Mouse (Mus musculus) forebrain, postnatal 0 days (tissue): ENCODE results near the gene Elof1. TPM values are rescaled to one million over a fixed set of nuclear protein-coding genes. Genes with fewer than 3 reads are reported as not detected.
A peak's percentile ranks its signal among the peaks of the same experiment; 100 is the strongest.

Source experiments
- ATAC-seq: fragments of 200-750 bp; cut with Nextera tagmentation; 2 replicates; pipeline ENCODE4 v1.8.0; 2017; ENCODE audit warnings: mild to moderate bottlenecking, moderate library complexity
- DNase-seq: peaks from one replicate; pipeline ENCODE4 v3.0.0-alpha.2; 2015
- H3K27ac ChIP-seq: fragments of 300-500 bp; sonication (generic); 2 replicates; pipeline ENCODE4 v1.5.1; 2014; ENCODE audit warnings: low read depth, mild to moderate bottlenecking, antibody characterized with exemption, low read length, moderate library complexity, mixed read lengths
- H3K27me3 ChIP-seq: fragments of 300-500 bp; sonication (generic); 2 replicates; pipeline ENCODE4 v1.6.1; 2014; ENCODE audit warnings: mild to moderate bottlenecking, low read length, mixed read lengths; ENCODE audit not compliant: insufficient read depth
- H3K36me3 ChIP-seq: fragments of 300-500 bp; sonication (generic); 2 replicates; pipeline ENCODE4 v1.6.1; 2014; ENCODE audit warnings: mild to moderate bottlenecking, moderate library complexity; ENCODE audit not compliant: insufficient read depth
- H3K4me1 ChIP-seq: fragments of 300-500 bp; sonication (generic); 2 replicates; pipeline ENCODE4 v1.6.1; 2014; ENCODE audit warnings: antibody characterized with exemption; ENCODE audit not compliant: insufficient read depth
- H3K4me2 ChIP-seq: fragments of 300-500 bp; sonication (generic); 2 replicates; pipeline ENCODE4 v1.6.1; 2014; ENCODE audit warnings: low read depth, mild to moderate bottlenecking, moderate library complexity
- H3K4me3 ChIP-seq: fragments of 300-500 bp; sonication (generic); 2 replicates; pipeline ENCODE4 v1.5.1; 2014; ENCODE audit warnings: low read depth, low read length, mixed read lengths
- H3K9ac ChIP-seq: fragments of 300-500 bp; sonication (generic); 2 replicates; pipeline ENCODE4 v1.6.1; 2014; ENCODE audit warnings: mild to moderate bottlenecking
- H3K9me3 ChIP-seq: fragments of 300-500 bp; sonication (generic); 2 replicates; pipeline ENCODE4 v1.6.1; 2016; ENCODE audit warnings: low read length
- CTCF ChIP-seq: sonication (generic); IDR thresholded peaks from 2 replicates; pipeline ENCODE4 v1.5.1; 2016; ENCODE audit warnings: antibody characterized with exemption, control low read depth, low read depth
- WGBS: fragments of 180-500 bp; shearing (Covaris S2); extraction: QIAGEN DNeasy Blood & Tissue Kit; methylation state at CpG from one replicate; pipeline ENCODE4 v1.1.7; 2014; 5-methylcytosine and 5-hydroxymethylcytosine counted together
- polyA plus RNA-seq: library from polyadenylated mRNA; unstranded; fragments of >200 nt; fragmentation: Nextera tagmentation; extraction: Ambion mirVana; gene quantifications from 2 replicates; pipeline ENCODE4 v1.2.1, GENCODE M21; 2015
- total RNA-seq: library from RNA; depleted of rRNA; stranded (reverse); fragments of >200 nt; gene quantifications from 2 replicates; pipeline ENCODE4 v1.2.3, GENCODE M21; 2014; rRNA removed

Elof1 gene
- total RNA-seq = 122 and 137 TPM in 2 replicates
- polyA plus RNA-seq = 165 and 170 TPM in 2 replicates

GRCm38 (mm10) chr9:22116740-22117426, at the start of gene Elof1:
Gene Elof1, minus strand, starts transcription at chr9:22117172.
- peak; percentile 98 for ATAC-seq
- Histone ChIP-seq H3K27ac (peak within 1 kb of the TSS; percentile 55; the same call in 1 of the 2 replicates), H3K9me3 (no peaks in the 10 kb centered on the region), H3K9ac (peak within 1 kb of the TSS; percentile 77), H3K4me3 (peak within 1 kb of the TSS; percentile 72), H3K4me1 (peaks cover 9% of the 10 kb centered on the region; the same call in 1 of the 2 replicates), H3K36me3 (peaks cover 18% of the 10 kb centered on the region), H3K4me2 (peak within 1 kb of the TSS; percentile 59), H3K27me3 (no peaks in the 10 kb centered on the region)
- WGBS = under 1% methylated on average over 52 of the region's 52 CpGs
- peak; percentile 98 for DNase-seq
- no peak for TF ChIP-seq CTCF

- Histone ChIP-seq H3K9me3 (no peaks in the 10 kb centered on the region), H3K36me3 (no peaks in the 10 kb centered on the region), H3K27me3 (no peaks in the 10 kb centered on the region), H3K4me2 (no peak overlapping the region), H3K4me1 (no peaks in the 10 kb centered on the region), H3K27ac (no peak overlapping the region), H3K4me3 (no peak overlapping the region), H3K9ac (no peak overlapping the region)
- no peak for DNase-seq
- TF ChIP-seq CTCF = peak; percentile 31
- no peak for ATAC-seq
- 92% methylated on average over 10 of the region's 10 CpGs for WGBS
Measured at GRCm38 (mm10) chr9:22166686-22167085, 49.7 kb upstream of the Elof1 start.

- Histone ChIP-seq H3K9ac (no peak overlapping the region), H3K4me2 (no peak overlapping the region), H3K4me3 (no peak overlapping the region), H3K9me3 (no peaks in the 10 kb centered on the region), H3K36me3 (no peaks in the 10 kb centered on the region), H3K27ac (no peak overlapping the region), H3K4me1 (no peaks in the 10 kb centered on the region), H3K27me3 (no peaks in the 10 kb centered on the region)
- 48% methylated on average over 6 of the region's 6 CpGs for WGBS
- DNase-seq (no peak), ATAC-seq (no peak)
- TF ChIP-seq CTCF = no peak
Measured at GRCm38 (mm10) chr9:22165964-22166363, 49.0 kb upstream of the Elof1 start.

GRCm38 (mm10) chr9:22164711-22165668, 48.0 kb upstream of the Elof1 start:
- Histone ChIP-seq H3K27me3 (no peaks in the 10 kb centered on the region), H3K4me2 (peak overlapping the region; percentile 63), H3K4me3 (peak overlapping the region; percentile 50), H3K4me1 (no peaks in the 10 kb centered on the region), H3K27ac (peak overlapping the region; percentile 69), H3K9me3 (no peaks in the 10 kb centered on the region), H3K9ac (peak overlapping the region; percentile 65), H3K36me3 (no peaks in the 10 kb centered on the region)
- ATAC-seq = peak; percentile 97
- WGBS = 2% methylated on average over 53 of the region's 54 CpGs
- TF ChIP-seq CTCF = no peak
- peak; percentile 85 for DNase-seq

- no peak overlapping the region for H3K9ac ChIP-seq
- H3K27ac ChIP-seq = no peak overlapping the region
- ATAC-seq (no peak), DNase-seq (no peak)
- H3K36me3 ChIP-seq = no peaks in the 10 kb centered on the region
- H3K9me3 ChIP-seq = no peaks in the 10 kb centered on the region
- WGBS = 88% methylated on average over 7 of the region's 7 CpGs
- no peak for TF ChIP-seq CTCF
- no peak overlapping the region for H3K4me3 ChIP-seq
- no peaks in the 10 kb centered on the region; the same call in 1 of the 2 replicates for H3K4me1 ChIP-seq
- H3K27me3 ChIP-seq = no peaks in the 10 kb centered on the region
- no peak overlapping the region for H3K4me2 ChIP-seq
Measured at GRCm38 (mm10) chr9:22162912-22163311, 45.9 kb upstream of the Elof1 start.

- H3K9ac ChIP-seq = no peak overlapping the region
- no peak overlapping the region for H3K4me3 ChIP-seq
- no peak for ATAC-seq
- WGBS = 84% methylated on average over 9 of the region's 9 CpGs
- H3K4me2 ChIP-seq = no peak overlapping the region
- no peak overlapping the region for H3K27ac ChIP-seq
- H3K27me3 ChIP-seq = no peaks in the 10 kb centered on the region
- H3K36me3 ChIP-seq = no peaks in the 10 kb centered on the region
- H3K9me3 ChIP-seq = no peaks in the 10 kb centered on the region
- TF ChIP-seq CTCF = no peak
- no peak for DNase-seq
- H3K4me1 ChIP-seq = peaks cover 3% of the 10 kb centered on the region; the same call in 1 of the 2 replicates
Measured at GRCm38 (mm10) chr9:22162305-22162704, 45.3 kb upstream of the Elof1 start.

GRCm38 (mm10) chr9:22161299-22161698, 44.3 kb upstream of the Elof1 start:
- Histone ChIP-seq H3K36me3 (no peaks in the 10 kb centered on the region), H3K9me3 (no peaks in the 10 kb centered on the region), H3K27me3 (no peaks in the 10 kb centered on the region), H3K27ac (no peak overlapping the region), H3K4me1 (peaks cover 3% of the 10 kb centered on the region; the same call in 1 of the 2 replicates), H3K4me2 (no peak overlapping the region), H3K4me3 (no peak overlapping the region), H3K9ac (no peak overlapping the region)
- TF ChIP-seq CTCF = no peak
- ATAC-seq (no peak), DNase-seq (no peak)
- 36% methylated on average over 6 of the region's 6 CpGs for WGBS
